Mouse (Mus musculus) T-helper 1 cell (primary cell): ENCODE data around the gene Capn11.

Source experiments
- in situ Hi-C: fragments of 300-600 bp; cut with MboI, MseI; formaldehyde crosslinking; loops from one replicate; pipeline ENCODE4 v1.15.1; 2025; ENCODE audit warnings: high pct_unique_total_duplicates

Capn11 gene

DNA sequence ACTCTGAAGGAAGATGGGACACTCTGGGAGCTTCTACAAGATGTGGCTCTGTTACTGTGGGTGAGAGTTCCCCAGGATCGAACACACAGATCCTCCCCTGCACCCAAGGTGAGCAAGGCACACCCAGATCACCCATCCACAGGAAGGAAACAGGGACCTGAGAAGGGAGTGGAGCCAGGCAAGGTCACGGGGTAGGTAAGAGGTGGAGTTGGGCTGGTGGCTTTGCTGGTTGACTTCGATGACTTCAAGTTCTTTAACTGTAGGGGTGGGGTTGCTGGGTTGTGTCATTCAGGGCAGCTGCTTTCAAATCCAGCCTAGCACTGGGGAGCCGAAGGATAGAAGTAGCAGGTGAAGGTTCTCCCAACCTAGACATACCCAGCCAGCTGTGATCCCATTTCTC lies 23.7 kb upstream of the Capn11 start:
- in situ Hi-C loops = no loop called here

DNA sequence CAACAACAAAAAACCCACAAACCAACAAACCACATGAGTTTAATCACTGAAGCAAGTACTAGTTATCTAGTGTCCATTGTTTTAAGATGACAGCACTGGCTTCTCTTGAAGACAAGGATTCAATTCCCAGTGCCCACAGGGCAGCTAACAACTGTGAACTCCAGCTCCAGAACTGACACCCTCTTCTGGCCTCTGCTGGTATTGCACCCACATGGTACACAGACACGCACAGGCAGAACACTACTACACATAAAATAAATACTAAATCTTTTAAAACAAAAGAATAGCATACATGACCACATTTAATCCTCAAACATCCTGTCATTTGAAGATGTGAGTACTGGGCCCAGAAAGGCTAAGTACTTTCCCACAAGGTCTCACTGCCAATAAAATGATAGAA lies 22.5 kb upstream of the Capn11 start:
- in situ Hi-C loops = no loop called here

GRCm38 (mm10) chr17:45680391-45680980 lies 21.4 kb upstream of the Capn11 start:
- in situ Hi-C loops = no loop called here

DNA sequence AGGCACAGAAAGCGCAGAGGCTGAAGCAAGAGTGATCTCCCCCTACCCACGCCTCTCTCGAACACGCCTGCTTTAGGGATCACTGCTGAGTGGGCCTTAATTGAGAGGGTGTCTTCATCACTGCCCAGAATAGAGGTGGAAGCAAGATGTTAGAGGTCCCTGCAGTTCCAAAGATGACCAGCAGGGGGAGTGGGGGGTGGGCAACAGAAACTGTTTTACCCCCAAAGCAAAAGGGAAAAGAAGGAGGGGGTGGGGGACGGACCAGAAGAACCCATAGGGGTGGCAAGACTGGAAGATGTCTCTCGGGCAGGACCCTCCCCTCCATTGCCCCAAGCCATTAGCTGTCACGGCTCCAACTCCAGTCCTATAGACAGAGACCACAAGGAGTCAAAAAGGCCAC lies 19.0 kb upstream of the Capn11 start:
- in situ Hi-C loops = no loop called here

DNA sequence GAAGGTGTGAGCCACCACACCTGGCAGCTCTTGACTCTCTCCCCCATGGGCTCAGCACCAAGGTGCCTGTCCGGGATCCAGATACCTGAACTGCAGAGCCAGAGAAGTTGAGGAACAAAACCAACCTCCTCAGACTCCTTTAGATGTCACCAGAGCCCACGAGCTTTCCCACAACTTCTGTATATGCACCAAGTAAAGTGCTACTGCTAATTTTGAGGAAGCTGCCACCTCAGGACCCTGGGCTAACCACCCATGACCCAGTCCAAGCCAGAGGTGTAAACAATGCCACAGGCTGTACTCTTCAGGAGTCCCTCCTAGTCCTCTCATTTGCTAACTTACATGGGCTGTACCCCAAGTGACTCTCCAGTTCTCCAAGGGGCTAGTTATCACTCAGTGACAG lies 13.5 kb upstream of the Capn11 start:
- in situ Hi-C loops = loop anchor here (5.0 kb wide), 1 partner anchor 50 kb away; no protein-coding TSS in a partner anchor

GRCm38 (mm10) chr17:45671821-45672220 lies 12.7 kb upstream of the Capn11 start:
- in situ Hi-C loops = loop anchor here (5.0 kb wide), 1 partner anchor 50 kb away; no protein-coding TSS in a partner anchor

- in situ Hi-C loops = no loop called here
These were observed 8.9 kb upstream of the Capn11 start for GRCm38 (mm10) chr17:45667986-45668385.

- in situ Hi-C loops = no loop called here
These were observed 8.4 kb upstream of the Capn11 start for GRCm38 (mm10) chr17:45667481-45667880.

GRCm38 (mm10) chr17:45666091-45666490 lies 7.0 kb upstream of the Capn11 start:
- in situ Hi-C loops = no loop called here

DNA sequence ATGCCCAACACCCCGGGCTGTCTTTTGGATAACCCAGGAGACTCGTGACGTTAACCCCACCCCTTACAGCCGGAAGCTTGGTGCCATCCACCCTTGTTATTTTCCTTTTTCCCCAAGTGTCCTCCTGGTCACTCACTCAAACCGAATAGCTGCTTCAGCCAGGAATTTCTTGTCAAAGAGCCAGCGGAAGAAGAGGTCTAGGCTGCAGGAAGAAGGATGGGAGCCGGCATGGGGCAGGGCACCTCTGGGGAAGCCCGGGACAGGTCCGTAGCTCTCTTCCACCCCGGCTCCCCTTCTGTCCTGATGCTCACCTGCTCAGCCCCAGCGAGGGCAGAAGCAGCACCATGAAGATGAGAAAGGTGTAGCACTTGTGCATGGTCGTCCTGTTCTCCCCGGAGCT lies 5.5 kb upstream of the Capn11 start:
- in situ Hi-C loops = no loop called here

GRCm38 (mm10) chr17:45663106-45663919 lies 4.2 kb upstream of the Capn11 start:
- in situ Hi-C loops = no loop called here

GRCm38 (mm10) chr17:45655820-45656219 lies 3.3 kb downstream of the Capn11 start:
- in situ Hi-C loops = no loop called here

- in situ Hi-C loops = no loop called here
These were observed 5.9 kb downstream of the Capn11 start for GRCm38 (mm10) chr17:45653233-45653632.

DNA sequence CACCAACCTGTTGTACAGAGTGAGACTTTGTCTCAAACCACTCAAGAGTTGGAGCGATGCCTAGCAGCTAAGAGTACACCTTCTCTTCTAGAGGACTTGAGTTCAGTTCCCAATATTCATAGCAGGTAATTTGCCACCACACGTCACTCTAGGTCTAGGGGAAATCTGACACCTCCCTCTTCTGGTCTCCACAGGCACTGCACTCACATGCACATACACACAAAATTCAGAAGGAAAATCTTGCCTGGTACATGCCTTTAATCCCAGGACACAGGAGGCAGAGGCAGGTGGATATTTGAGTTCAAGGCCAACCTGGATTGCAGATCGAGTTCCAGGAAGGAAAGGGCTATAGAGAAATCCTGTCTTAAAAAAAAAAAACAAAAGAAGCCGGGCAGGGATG lies 14.9 kb downstream of the Capn11 start:
- in situ Hi-C loops = no loop called here

- in situ Hi-C loops = no loop called here
These were observed 16.4 kb downstream of the Capn11 start for GRCm38 (mm10) chr17:45642701-45643100.

- in situ Hi-C loops = no loop called here
These were observed 17.1 kb downstream of the Capn11 start for GRCm38 (mm10) chr17:45641981-45642380.

- in situ Hi-C loops = loop anchor here (5.0 kb wide), 1 partner anchor 46 kb away; no protein-coding TSS in a partner anchor
These were observed 20.4 kb downstream of the Capn11 start for GRCm38 (mm10) chr17:45638596-45639295.

DNA sequence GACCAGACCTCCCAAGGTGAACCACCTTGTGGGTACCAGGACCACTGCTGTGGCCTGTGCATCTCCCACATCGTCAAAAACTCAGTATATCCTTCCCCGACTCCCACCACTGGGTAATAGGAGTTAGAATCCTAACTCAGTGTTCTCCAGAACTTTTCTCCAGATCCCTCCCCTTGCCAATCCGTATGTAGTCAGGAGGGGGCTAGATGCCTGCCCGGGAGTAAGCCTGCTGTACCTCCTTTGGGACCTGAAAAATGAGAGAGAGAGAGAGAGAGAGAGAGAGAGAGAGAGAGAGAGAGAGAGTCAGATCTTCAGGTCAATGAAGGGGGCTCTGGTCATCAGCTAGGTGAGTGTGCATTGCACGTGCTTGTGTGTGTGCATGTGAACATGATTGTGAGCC lies 25.1 kb downstream of the Capn11 start:
- in situ Hi-C loops = no loop called here

DNA sequence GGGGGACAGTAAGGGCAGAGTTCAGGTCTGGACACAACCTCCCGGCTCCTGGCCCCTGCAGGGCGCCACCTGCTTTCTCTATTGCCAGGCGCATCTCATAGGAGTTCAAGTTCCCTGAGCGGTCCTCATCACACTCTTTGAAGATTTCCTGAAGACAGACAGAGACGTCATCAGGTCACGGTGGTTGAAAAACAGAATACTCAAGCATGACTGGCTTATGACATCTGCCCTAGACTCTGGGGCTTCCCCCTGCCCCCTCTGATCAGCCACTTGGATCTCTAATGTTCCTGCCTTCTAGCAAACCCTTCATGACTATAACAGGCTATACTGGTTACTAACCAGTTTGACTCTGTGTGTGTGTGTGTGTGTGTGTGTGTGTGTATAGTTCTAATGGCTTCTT lies 27.2 kb downstream of the Capn11 start:
- in situ Hi-C loops = no loop called here

DNA sequence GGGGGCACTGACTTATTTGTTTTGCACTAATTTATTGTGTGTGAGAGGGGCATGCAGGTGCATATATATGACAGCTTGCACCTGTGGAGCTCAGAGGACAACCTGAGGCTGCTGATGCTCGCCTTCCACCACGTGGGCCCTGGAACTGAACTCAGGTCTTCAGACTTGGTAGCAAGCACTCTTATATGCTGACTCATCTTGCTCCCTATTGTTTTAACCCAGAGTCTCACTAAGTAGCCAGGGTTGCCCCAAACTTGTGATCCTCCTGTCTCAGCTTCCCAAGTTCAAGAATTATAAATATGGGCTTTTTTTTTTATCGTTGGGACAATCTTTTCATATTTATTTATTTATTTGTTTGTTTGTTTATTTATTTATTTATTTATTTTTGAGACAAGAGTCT lies 28.1 kb downstream of the Capn11 start:
- in situ Hi-C loops = no loop called here

DNA sequence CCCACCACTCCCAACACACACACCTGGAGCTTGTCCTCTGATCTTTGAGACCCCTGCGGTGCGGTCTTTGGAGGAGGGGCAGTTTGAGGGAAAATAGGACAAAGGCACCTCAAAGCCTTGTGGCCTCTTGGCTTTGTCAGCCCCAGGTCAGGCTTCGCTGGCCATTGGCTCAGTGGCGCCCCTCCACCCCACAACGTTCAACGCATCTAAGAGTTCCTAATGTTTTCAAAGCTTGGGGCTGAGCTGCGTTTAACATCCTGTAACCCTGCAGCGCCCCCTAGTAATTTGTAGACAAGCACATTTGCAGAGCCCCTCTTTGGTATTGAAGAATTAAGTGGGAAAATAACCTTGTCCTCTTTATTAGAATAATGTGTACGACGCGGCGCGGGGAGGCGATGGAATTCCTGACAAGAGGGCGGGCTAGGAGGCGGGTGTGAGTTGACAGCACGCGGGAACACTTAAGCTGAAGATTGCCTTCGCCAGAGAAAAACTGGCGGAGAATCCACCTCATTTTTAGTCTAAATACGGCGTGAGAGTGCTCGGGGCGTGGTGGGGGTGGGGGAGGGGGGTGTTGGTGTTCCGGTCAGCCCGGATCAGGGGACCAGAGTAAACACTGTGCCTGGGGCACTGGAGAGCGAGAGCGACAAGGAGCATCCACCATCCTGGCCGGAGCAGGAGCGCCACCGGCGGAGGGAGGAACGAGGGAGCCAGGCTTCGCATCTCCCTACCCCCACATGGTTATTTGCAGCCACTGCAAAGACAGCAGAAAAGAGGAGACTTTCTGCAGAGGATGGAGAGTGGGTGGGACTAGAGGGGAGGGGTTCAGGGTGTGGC lies 29.0 kb downstream of the Capn11 start:
- in situ Hi-C loops = no loop called here
